19 mouse cellular contexts compared by ENCODE assay signal in genomic region chr7:141038090-141039032, GRCm38 (mm10). TPM values are rescaled to one million over a fixed set of nuclear protein-coding genes. Genes with fewer than 3 reads are reported as not detected.
A peak's percentile ranks its signal among the peaks of the same experiment; 100 is the strongest.
DNase-seq lines count a peak whose midpoint lies in the region; ATAC-seq and TF ChIP-seq lines count a peak whose summit lies in the region.
"Had no signal": no experiment of that assay in that cellular context is flagged by ENCODE, and none has a peak within 500 bp of the region (broad histone marks: within the 10 kb centered on the region; RNA-seq: fewer than 3 reads in every experiment).

No protein-coding gene starts in this region.

- no peak for TF ChIP-seq CTCF in MEL (IDR thresholded peaks at IDR 0.05 in 2 of 3, conservative IDR thresholded peaks at IDR 0.05 in 1 of 3; ENCODE audit: control insufficient read depth in 1 of 3, insufficient read depth in 1 of 3, low read depth in 2 of 3, low read length in 3 of 3, poor library complexity in 1 of 3, severe bottlenecking in 1 of 3)

- TF ChIP-seq POLR2A in MEL (IDR thresholded peaks at IDR 0.05; ENCODE audit: control insufficient read depth in 1 of 2, insufficient read depth in 1 of 2, low read depth in 1 of 2, low read length in 2 of 2, poor library complexity in 1 of 2), result no peak

- DNase-seq in CD4-positive, CD25-positive, alpha-beta regulatory T cell, adult 2 months (ENCODE audit: low read depth, low spot score), result peak; percentile 52
- peak; percentile 60 for DNase-seq in MEL (ENCODE audit: low read depth, low spot score)
- DNase-seq in yolk sac, embryonic 10.5 days (ENCODE audit: low spot score), result no peak
- no peak for DNase-seq in adrenal gland, postnatal 14 days
- DNase-seq in urinary bladder, postnatal 14 days (ENCODE audit: low spot score), result no peak
- DNase-seq: adrenal gland, adult 2 months; cerebellum, adult 9-10 months; kidney, adult 2 months; lung, postnatal 10 days had no signal

- peak; percentile 50 for ATAC-seq in intestine, embryonic 16.5 days
- peak; percentile 22; the same call in 1 of the 2 replicates for ATAC-seq in megakaryocyte progenitor cell, adult 5-6 weeks (replicated peaks; ENCODE audit: poor library complexity)
- no peak for ATAC-seq in hindbrain, embryonic 16.5 days

- H3K9ac ChIP-seq in MEL (ENCODE audit: control insufficient read depth, low read depth, low read length, poor library complexity, severe bottlenecking), result peak overlapping the region; percentile 54
- no peak overlapping the region for H3K9ac ChIP-seq in intestine, embryonic 16.5 days (ENCODE audit: low read depth, low read length)
- no peak overlapping the region for H3K9ac ChIP-seq in hindbrain, embryonic 16.5 days (ENCODE audit: low read depth, low read length)
- H3K9ac ChIP-seq: limb, embryonic 13.5 days; midbrain, embryonic 12.5 days; neural tube, embryonic 12.5 days had no signal

- H3K9me3 ChIP-seq in MEL (replicated peaks; ENCODE audit: insufficient read depth, low read length), result no peaks in the 10 kb centered on the region
- no peaks in the 10 kb centered on the region for H3K9me3 ChIP-seq in intestine, embryonic 16.5 days (ENCODE audit: control insufficient read depth, low read length)
- no peaks in the 10 kb centered on the region for H3K9me3 ChIP-seq in hindbrain, embryonic 16.5 days (ENCODE audit: control insufficient read depth, low read length)
- H3K9me3 ChIP-seq: embryonic facial prominence, embryonic 10.5 days; heart, embryonic 10.5 days; limb, embryonic 13.5 days; midbrain, embryonic 12.5 days; neural tube, embryonic 12.5 days had no signal

- no peak overlapping the region for H3K4me2 ChIP-seq in intestine, embryonic 16.5 days (ENCODE audit: low read depth, low read length)
- no peak overlapping the region for H3K4me2 ChIP-seq in hindbrain, embryonic 16.5 days (ENCODE audit: low read length)
- H3K4me2 ChIP-seq: limb, embryonic 13.5 days; midbrain, embryonic 12.5 days; neural tube, embryonic 12.5 days had no signal

- no peak for TF ChIP-seq RAD21 in MEL (IDR thresholded peaks at IDR 0.05; ENCODE audit: low read depth, low read length)

- no peaks in the 10 kb centered on the region for H3K79me2 ChIP-seq in MEL (ENCODE audit: control insufficient read depth, insufficient read depth, low read length, poor library complexity)

- TF ChIP-seq EP300 in MEL (IDR thresholded peaks at IDR 0.05; ENCODE audit: low read depth in 1 of 2, low read length in 2 of 2), result peak; percentile 32 to 46; a peak in 1 of 4 replicates

- peaks cover 2 to 3% of the 10 kb centered on the region in 2 experiments; a peak in 2 of 4 replicates for H3K27me3 ChIP-seq in MEL (ENCODE audit: control insufficient read depth in 1 of 2, insufficient read depth in 2 of 2, low read length in 2 of 2)
- H3K27me3 ChIP-seq in intestine, embryonic 16.5 days (replicated peaks; ENCODE audit: control insufficient read depth, insufficient read depth, low read length), result no peaks in the 10 kb centered on the region
- H3K27me3 ChIP-seq in hindbrain, embryonic 16.5 days (replicated peaks; ENCODE audit: control insufficient read depth, insufficient read depth, low read length), result no peaks in the 10 kb centered on the region
- H3K27me3 ChIP-seq: limb, embryonic 13.5 days; midbrain, embryonic 12.5 days; neural tube, embryonic 12.5 days had no signal

- WGBS in intestine, embryonic 16.5 days, result 71% methylated on average over 20 of the region's 21 CpGs
- 87% methylated on average over 20 of the region's 21 CpGs for whole genome bisulfite sequencing in hindbrain, embryonic 16.5 days

- H3K36me3 ChIP-seq in MEL (ENCODE audit: control insufficient read depth in 1 of 2, insufficient read depth in 2 of 2, low read length in 2 of 2), result peaks cover 0 to 15% of the 10 kb centered on the region in 2 experiments; a peak in 2 of 4 replicates
- no peaks in the 10 kb centered on the region for H3K36me3 ChIP-seq in intestine, embryonic 16.5 days (ENCODE audit: control insufficient read depth, insufficient read depth, low read length)
- H3K36me3 ChIP-seq in hindbrain, embryonic 16.5 days (ENCODE audit: control insufficient read depth, insufficient read depth, low read length), result no peaks in the 10 kb centered on the region
- H3K36me3 ChIP-seq: embryonic facial prominence, embryonic 10.5 days; heart, embryonic 10.5 days; limb, embryonic 13.5 days; midbrain, embryonic 12.5 days; neural tube, embryonic 12.5 days had no signal

- H3K4me3 ChIP-seq in MEL (ENCODE audit: control insufficient read depth in 1 of 2, insufficient read depth in 1 of 2, low read depth in 2 of 2, low read length in 2 of 2), result peak overlapping the region; percentile 31 to 39; a peak in 3 of 4 replicates
- H3K4me3 ChIP-seq in intestine, embryonic 16.5 days (ENCODE audit: low read length), result no peak overlapping the region
- H3K4me3 ChIP-seq in hindbrain, embryonic 16.5 days (ENCODE audit: low read length), result no peak overlapping the region
- H3K4me3 ChIP-seq: embryonic facial prominence, embryonic 10.5 days; heart, embryonic 10.5 days; limb, embryonic 13.5 days; midbrain, embryonic 12.5 days; neural tube, embryonic 12.5 days had no signal

- H3K27ac ChIP-seq in MEL (ENCODE audit: control insufficient read depth, low read depth, low read length), result no peak overlapping the region
- peak overlapping the region; percentile 28; the same call in 1 of the 2 replicates for H3K27ac ChIP-seq in intestine, embryonic 16.5 days (ENCODE audit: low read length)
- H3K27ac ChIP-seq in hindbrain, embryonic 16.5 days (ENCODE audit: low read depth, low read length), result no peak overlapping the region
- H3K27ac ChIP-seq: embryonic facial prominence, embryonic 10.5 days; heart, embryonic 10.5 days; limb, embryonic 13.5 days; midbrain, embryonic 12.5 days; neural tube, embryonic 12.5 days had no signal

- peaks cover 8 to 19% of the 10 kb centered on the region in 2 experiments for H3K4me1 ChIP-seq in MEL (ENCODE audit: control insufficient read depth in 1 of 2, insufficient read depth in 2 of 2, low read length in 2 of 2)
- H3K4me1 ChIP-seq in intestine, embryonic 16.5 days (ENCODE audit: control insufficient read depth, insufficient read depth, low read length), result peaks cover 19% of the 10 kb centered on the region
- no peaks in the 10 kb centered on the region for H3K4me1 ChIP-seq in hindbrain, embryonic 16.5 days (ENCODE audit: control insufficient read depth, insufficient read depth, low read depth, low read length)

TF ChIP-seq in MEL, 35 proteins besides CTCF, POLR2A, EP300 and RAD21 (continues in another document):
- no peak for TF ChIP-seq MYB (IDR thresholded peaks at IDR 0.05; ENCODE audit: low read depth, low read length)
- no peak for TF ChIP-seq CHD1 (IDR thresholded peaks at IDR 0.05; ENCODE audit: low read depth, low read length)
- no peak for TF ChIP-seq HCFC1 (IDR thresholded peaks at IDR 0.05; ENCODE audit: low read depth, low read length)
- TF ChIP-seq ZMIZ1 (IDR thresholded peaks at IDR 0.05; ENCODE audit: low read depth, low read length), result no peak

RNA-seq across cellular contexts. Expression of gene Gm17387, which starts 9.4 kb away (rescaled TPM):
- not detected in 2 replicates for total RNA-seq in MEL (2012; rRNA removed)
- polyA plus RNA-seq in MEL (2012; ENCODE audit: insufficient read depth in 1 of 2, insufficient read length in 2 of 2, low read depth in 1 of 2, low replicate concordance in 2 of 2, missing spikeins in 1 of 2), result not detected
- not detected in 2 replicates for polyA plus RNA-seq in intestine, embryonic 16.5 days (2015; fragmentation: Nextera tagmentation; extraction: Ambion mirVana)
- total RNA-seq in megakaryocyte progenitor cell, adult 5-6 weeks (2015), result not detected in 2 replicates
- not detected in 2 replicates for total RNA-seq in megakaryocyte progenitor cell, adult 5-6 weeks (2017)
- total RNA-seq in adrenal gland, postnatal 14 days (2021), result not detected in 2 replicates
- not detected in 2 replicates for polyA plus RNA-seq in hindbrain, embryonic 16.5 days (2015; fragmentation: Nextera tagmentation; extraction: Ambion mirVana)
- total RNA-seq: adrenal gland, adult 2 months; heart, postnatal 25 days; left cerebral cortex, adult 8-10 months had no signal
- polyA plus RNA-seq: adrenal gland, adult 2 months; embryonic facial prominence, embryonic 10.5 days; heart, embryonic 10.5 days; kidney, adult 2 months; limb, embryonic 13.5 days; midbrain, embryonic 12.5 days; neural tube, embryonic 12.5 days had no signal

RNA-seq across cellular contexts. Expression of gene Ifitm6, which starts 20.6 kb away (rescaled TPM):
- not detected in 2 replicates for total RNA-seq in MEL (2012; rRNA removed)
- polyA plus RNA-seq in MEL (2012; ENCODE audit: insufficient read depth in 1 of 2, insufficient read length in 2 of 2, low read depth in 1 of 2, low replicate concordance in 2 of 2, missing spikeins in 1 of 2), result not detected
- 1.9 and 2.0 TPM in 2 replicates for polyA plus RNA-seq in intestine, embryonic 16.5 days (2015; fragmentation: Nextera tagmentation; extraction: Ambion mirVana)
- total RNA-seq in megakaryocyte progenitor cell, adult 5-6 weeks (2015), result 81.7 and 90.1 TPM in 2 replicates
- total RNA-seq in megakaryocyte progenitor cell, adult 5-6 weeks (2017), result 37.7 and 55.9 TPM in 2 replicates
- total RNA-seq in adrenal gland, postnatal 14 days (2021), result 0.89 and 1.4 TPM in 2 replicates
- polyA plus RNA-seq in hindbrain, embryonic 16.5 days (2015; fragmentation: Nextera tagmentation; extraction: Ambion mirVana), result 0.83 and 1.3 TPM in 2 replicates
- polyA plus RNA-seq: embryonic facial prominence, embryonic 10.5 days; heart, embryonic 10.5 days; limb, embryonic 13.5 days had no signal

RNA-seq across cellular contexts. Expression of gene B4galnt4, which starts 22.5 kb away (rescaled TPM):
- 0.78 and 0.81 TPM in 2 replicates for total RNA-seq in MEL (2012; rRNA removed)
- polyA plus RNA-seq in MEL (2012; ENCODE audit: insufficient read depth in 1 of 2, insufficient read length in 2 of 2, low read depth in 1 of 2, low replicate concordance in 2 of 2, missing spikeins in 1 of 2), result 1 to 10 TPM in 1 of 2 experiments, not detected in 1; 8.0 TPM
- 7.2 and 7.3 TPM in 2 replicates for polyA plus RNA-seq in intestine, embryonic 16.5 days (2015; fragmentation: Nextera tagmentation; extraction: Ambion mirVana)
- total RNA-seq in megakaryocyte progenitor cell, adult 5-6 weeks (2015), result 0.84 and 1.3 TPM in 2 replicates
- total RNA-seq in megakaryocyte progenitor cell, adult 5-6 weeks (2017), result 1.5 and 2.8 TPM in 2 replicates
- total RNA-seq in adrenal gland, postnatal 14 days (2021), result 1.4 and 2.7 TPM in 2 replicates
- 53.3 and 55.0 TPM in 2 replicates for polyA plus RNA-seq in hindbrain, embryonic 16.5 days (2015; fragmentation: Nextera tagmentation; extraction: Ambion mirVana)

RNA-seq across cellular contexts. Expression of gene Ifitm3, which starts 27.8 kb away (rescaled TPM):
- total RNA-seq in MEL (2012; rRNA removed), result 4.2 and 6.4 TPM in 2 replicates
- 10 to 100 TPM in 1 of 2 experiments, not detected in 1; 12.8 TPM for polyA plus RNA-seq in MEL (2012; ENCODE audit: insufficient read depth in 1 of 2, insufficient read length in 2 of 2, low read depth in 1 of 2, low replicate concordance in 2 of 2, missing spikeins in 1 of 2)
- 255 and 269 TPM in 2 replicates for polyA plus RNA-seq in intestine, embryonic 16.5 days (2015; fragmentation: Nextera tagmentation; extraction: Ambion mirVana)
- total RNA-seq in megakaryocyte progenitor cell, adult 5-6 weeks (2015), result 147 and 203 TPM in 2 replicates
- total RNA-seq in megakaryocyte progenitor cell, adult 5-6 weeks (2017), result 49.4 and 56.2 TPM in 2 replicates
- 124 and 169 TPM in 2 replicates for total RNA-seq in adrenal gland, postnatal 14 days (2021)
- 41.2 and 43.1 TPM in 2 replicates for polyA plus RNA-seq in hindbrain, embryonic 16.5 days (2015; fragmentation: Nextera tagmentation; extraction: Ambion mirVana)

RNA-seq across cellular contexts. Expression of gene Pkp3, which starts 39.7 kb away (rescaled TPM):
- not detected in 2 replicates for total RNA-seq in MEL (2012; rRNA removed)
- not detected for polyA plus RNA-seq in MEL (2012; ENCODE audit: insufficient read depth in 1 of 2, insufficient read length in 2 of 2, low read depth in 1 of 2, low replicate concordance in 2 of 2, missing spikeins in 1 of 2)
- polyA plus RNA-seq in intestine, embryonic 16.5 days (2015; fragmentation: Nextera tagmentation; extraction: Ambion mirVana), result 31.3 and 32.4 TPM in 2 replicates
- 1.0 and 2.2 TPM in 2 replicates for total RNA-seq in megakaryocyte progenitor cell, adult 5-6 weeks (2015)
- total RNA-seq in megakaryocyte progenitor cell, adult 5-6 weeks (2017), result 0.10 and 1.1 TPM in 2 replicates
- 0.96 and 3.5 TPM in 2 replicates for total RNA-seq in adrenal gland, postnatal 14 days (2021)
- 0.31 and 0.32 TPM in 2 replicates for polyA plus RNA-seq in hindbrain, embryonic 16.5 days (2015; fragmentation: Nextera tagmentation; extraction: Ambion mirVana)

Comparison
In these comparisons a context has a peak if more than half of its experiments do, and no peak if none do; other contexts are left out.
1. DNase-seq: peak in CD4-positive, CD25-positive, alpha-beta regulatory T cell, adult 2 months (single experiment) and MEL (single experiment); none in yolk sac, embryonic 10.5 days (single experiment), adrenal gland, postnatal 14 days (single experiment) and urinary bladder, postnatal 14 days (single experiment).
2. H3K4me3 ChIP-seq: peak in MEL (2 of 2); none in intestine, embryonic 16.5 days (single experiment) and hindbrain, embryonic 16.5 days (single experiment).
3. RNA of gene Ifitm6, which starts 20.6 kb away (total RNA-seq): 37.7 to 90.1 TPM in megakaryocyte progenitor cell, adult 5-6 weeks; 0.89 to 1.4 TPM in adrenal gland, postnatal 14 days and not detected in MEL; every median in the first group is over 10 times any median in the second.